In genomic region chr8:115874789-115875188, GRCm38 (mm10) we compare ENCODE assay signal across 8 mouse cellular contexts.
A peak's percentile ranks its signal among the peaks of the same experiment; 100 is the strongest.
DNase-seq lines count a peak whose midpoint lies in the region; ATAC-seq lines count a peak whose summit lies in the region.

No protein-coding gene starts in this region.

- no peaks in the 10 kb centered on the region for H3K9me3 ChIP-seq in embryonic facial prominence, embryonic 12.5 days
- no peaks in the 10 kb centered on the region for H3K9me3 ChIP-seq in embryonic facial prominence, embryonic 10.5 days
- no peaks in the 10 kb centered on the region for H3K9me3 ChIP-seq in neural tube, embryonic 12.5 days
- H3K9me3 ChIP-seq in stomach, embryonic 16.5 days (replicated peaks; ENCODE audit: control insufficient read depth, low read length), result no peaks in the 10 kb centered on the region

- no peak overlapping the region for H3K4me2 ChIP-seq in embryonic facial prominence, embryonic 12.5 days (replicated peaks)
- H3K4me2 ChIP-seq in neural tube, embryonic 12.5 days (replicated peaks), result no peak overlapping the region
- no peak overlapping the region for H3K4me2 ChIP-seq in stomach, embryonic 16.5 days (ENCODE audit: low read depth, low read length)

- H3K36me3 ChIP-seq in embryonic facial prominence, embryonic 12.5 days, result no peaks in the 10 kb centered on the region
- H3K36me3 ChIP-seq in embryonic facial prominence, embryonic 10.5 days (replicated peaks), result no peaks in the 10 kb centered on the region
- no peaks in the 10 kb centered on the region for H3K36me3 ChIP-seq in neural tube, embryonic 12.5 days
- H3K36me3 ChIP-seq in stomach, embryonic 16.5 days (ENCODE audit: control insufficient read depth, insufficient read depth, low read length), result no peaks in the 10 kb centered on the region

- no peaks in the 10 kb centered on the region for H3K27me3 ChIP-seq in embryonic facial prominence, embryonic 12.5 days
- H3K27me3 ChIP-seq in embryonic facial prominence, embryonic 10.5 days (replicated peaks; ENCODE audit: low read depth, poor library complexity, severe bottlenecking), result no peaks in the 10 kb centered on the region
- H3K27me3 ChIP-seq in neural tube, embryonic 12.5 days (replicated peaks), result no peaks in the 10 kb centered on the region
- H3K27me3 ChIP-seq in stomach, embryonic 16.5 days (ENCODE audit: control insufficient read depth, insufficient read depth, low read length), result no peaks in the 10 kb centered on the region

- ATAC-seq in embryonic facial prominence, embryonic 12.5 days (ENCODE audit: insufficient number of reproducible peaks, insufficient read depth, low FRiP score, low TSS enrichment), result no peak
- ATAC-seq in neural tube, embryonic 12.5 days (ENCODE audit: low FRiP score, low read depth), result 0 out of 2 replicates have a peak, but pooled peaks have one; percentile 50
- peak; percentile 81 for ATAC-seq in stomach, embryonic 16.5 days (ENCODE audit: insufficient read depth, low FRiP score)

- no peak for DNase-seq in embryonic facial prominence, embryonic 10.5 days (ENCODE audit: low spot score)
- DNase-seq in neural tube, embryonic 10.5 days (ENCODE audit: extremely low spot score, low spot score), result no peak
- peak; percentile 77 to 83 for DNase-seq in kidney, postnatal 25 days
- no peak for DNase-seq in cerebellum, adult 18-20 months
- no peak for DNase-seq in urinary bladder, postnatal 4 days (ENCODE audit: low spot score in 2 of 2)

- WGBS in embryonic facial prominence, embryonic 12.5 days, result 58% methylated on average over 7 of the region's 7 CpGs
- 80% methylated on average over 7 of the region's 7 CpGs for WGBS in embryonic facial prominence, embryonic 10.5 days
- WGBS in neural tube, embryonic 12.5 days, result 74% methylated on average over 7 of the region's 7 CpGs
- WGBS in stomach, embryonic 16.5 days, result 34% methylated on average over 7 of the region's 7 CpGs

- H3K27ac ChIP-seq in embryonic facial prominence, embryonic 12.5 days, result peak overlapping the region; percentile 24
- no peak overlapping the region for H3K27ac ChIP-seq in embryonic facial prominence, embryonic 10.5 days (replicated peaks)
- no peak overlapping the region for H3K27ac ChIP-seq in neural tube, embryonic 12.5 days
- peak overlapping the region; percentile 79 for H3K27ac ChIP-seq in stomach, embryonic 16.5 days (ENCODE audit: low read length)

- peaks cover 8% of the 10 kb centered on the region; the same call in 1 of the 2 replicates for H3K4me1 ChIP-seq in embryonic facial prominence, embryonic 12.5 days
- peaks cover 9% of the 10 kb centered on the region; the same call in 1 of the 2 replicates for H3K4me1 ChIP-seq in embryonic facial prominence, embryonic 10.5 days
- H3K4me1 ChIP-seq in neural tube, embryonic 12.5 days, result no peaks in the 10 kb centered on the region
- 0 out of 2 replicates have a peak, but pooled peaks cover 4% of the 10 kb centered on the region for H3K4me1 ChIP-seq in stomach, embryonic 16.5 days (ENCODE audit: control insufficient read depth, insufficient read depth, low read length)

- H3K9ac ChIP-seq in embryonic facial prominence, embryonic 12.5 days, result no peak overlapping the region
- no peak overlapping the region for H3K9ac ChIP-seq in neural tube, embryonic 12.5 days
- H3K9ac ChIP-seq in stomach, embryonic 16.5 days (ENCODE audit: low read length), result no peak overlapping the region

- no peak overlapping the region for H3K4me3 ChIP-seq in embryonic facial prominence, embryonic 12.5 days
- H3K4me3 ChIP-seq in embryonic facial prominence, embryonic 10.5 days, result no peak overlapping the region
- no peak overlapping the region for H3K4me3 ChIP-seq in neural tube, embryonic 12.5 days
- no peak overlapping the region for H3K4me3 ChIP-seq in stomach, embryonic 16.5 days (replicated peaks; ENCODE audit: low read length)

Comparison
In these comparisons a context has a peak if more than half of its experiments do, and no peak if none do; other contexts are left out.
1. H3K27ac ChIP-seq: peak in embryonic facial prominence, embryonic 12.5 days (single experiment) and stomach, embryonic 16.5 days (single experiment); none in embryonic facial prominence, embryonic 10.5 days (single experiment) and neural tube, embryonic 12.5 days (single experiment).
2. DNase-seq: peak in kidney, postnatal 25 days (2 of 2); none in embryonic facial prominence, embryonic 10.5 days (single experiment), neural tube, embryonic 10.5 days (single experiment), cerebellum, adult 18-20 months (0 of 2) and urinary bladder, postnatal 4 days (0 of 2).